Mouse (Mus musculus) adrenal gland, adult (tissue): ENCODE data around the gene Clmn.
A peak's percentile ranks its signal among the peaks of the same experiment; 100 is the strongest.

Source experiments
- DNase-seq, 2 experiments: peaks; one replicate each; pipeline ENCODE4 v3.0.0; 2022 to 2023; ENCODE audit warnings: low spot score in 1 of 2; ENCODE audit not compliant: inconsistent age in 2 of 2

The Clmn gene

DNA sequence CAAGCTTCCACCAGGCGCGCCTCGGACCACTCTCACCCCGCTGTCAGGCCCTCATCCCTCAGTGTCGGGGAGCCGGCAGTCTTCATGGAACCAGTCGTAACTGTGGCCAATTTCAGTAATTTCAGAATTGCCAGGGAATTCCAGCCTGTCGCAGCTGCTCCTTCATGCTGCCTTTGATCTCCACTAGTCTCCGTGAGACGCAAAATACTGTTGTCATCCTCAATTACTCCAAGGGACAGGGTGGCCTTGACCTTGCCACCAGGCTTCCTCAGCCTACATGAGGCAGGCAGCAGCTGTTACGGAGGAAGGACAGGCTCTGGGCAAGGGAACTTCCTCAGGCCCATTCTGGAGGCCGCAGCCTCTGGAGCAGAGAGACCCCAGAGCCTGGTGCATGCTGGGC lies 15.5 kb upstream of the Clmn start:
- DNase-seq = peak; percentile 56 to 74

DNA sequence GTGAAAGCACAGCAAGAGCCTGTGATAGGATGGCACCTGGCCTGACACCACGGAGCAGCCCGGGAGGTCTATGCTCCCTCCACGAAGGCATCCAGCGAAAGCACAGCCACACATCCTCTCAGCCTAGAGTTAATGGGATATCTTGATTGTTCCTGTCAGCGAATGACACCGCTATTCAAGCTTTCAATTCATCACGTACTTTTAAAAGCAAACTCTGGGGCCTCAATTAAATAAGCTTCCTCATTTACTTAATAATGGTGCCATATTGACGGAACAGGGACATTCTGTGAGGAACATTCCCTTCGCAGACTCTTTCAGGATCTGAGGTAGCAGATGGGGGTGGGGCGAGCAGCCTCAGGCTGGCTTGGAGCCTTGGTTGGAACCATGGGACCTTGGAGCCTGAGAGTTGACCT lies 14.7 kb upstream of the Clmn start:
- DNase-seq = peak; percentile 22 to 46

DNA sequence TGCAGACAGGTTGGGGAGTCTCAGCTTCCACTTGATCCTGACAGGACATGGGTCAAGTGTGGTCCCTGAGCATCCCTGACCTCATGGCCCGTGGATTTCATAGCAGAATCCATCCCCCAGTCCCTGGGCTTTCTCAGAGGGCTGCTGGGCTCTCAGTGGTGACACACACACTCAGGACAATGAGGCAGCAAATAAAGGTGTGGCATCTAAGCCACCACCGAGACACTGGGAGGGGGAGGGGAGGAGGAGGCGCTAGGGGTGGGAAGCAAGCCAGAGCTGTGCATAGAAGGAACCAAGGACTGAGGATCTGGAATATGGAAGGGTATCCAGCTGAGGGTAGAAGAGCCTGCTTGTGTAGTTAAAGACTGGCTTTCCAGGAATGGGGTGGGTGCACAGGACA lies 11.2 kb upstream of the Clmn start:
- DNase-seq = no peak

DNA sequence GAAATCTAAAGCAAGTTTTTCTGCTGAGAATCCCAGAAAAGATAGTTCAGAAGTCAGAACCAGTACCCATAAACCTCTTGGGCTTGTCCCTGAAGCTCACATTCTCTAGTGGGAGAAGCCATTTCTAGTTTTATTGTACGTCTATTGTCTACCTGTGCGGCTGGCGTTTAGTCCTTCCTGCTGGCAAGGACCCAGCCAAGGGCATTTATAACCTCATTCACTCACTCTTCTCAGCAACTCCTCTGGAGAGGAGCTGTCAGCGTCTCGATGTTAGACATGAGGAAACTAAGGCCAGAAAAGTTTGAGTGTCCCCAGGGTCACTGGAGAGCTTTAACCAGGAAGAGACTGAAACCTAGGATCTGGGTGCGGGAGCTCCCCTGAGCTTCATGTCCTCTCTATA lies 7.1 kb upstream of the Clmn start:
- no peak for DNase-seq

DNA sequence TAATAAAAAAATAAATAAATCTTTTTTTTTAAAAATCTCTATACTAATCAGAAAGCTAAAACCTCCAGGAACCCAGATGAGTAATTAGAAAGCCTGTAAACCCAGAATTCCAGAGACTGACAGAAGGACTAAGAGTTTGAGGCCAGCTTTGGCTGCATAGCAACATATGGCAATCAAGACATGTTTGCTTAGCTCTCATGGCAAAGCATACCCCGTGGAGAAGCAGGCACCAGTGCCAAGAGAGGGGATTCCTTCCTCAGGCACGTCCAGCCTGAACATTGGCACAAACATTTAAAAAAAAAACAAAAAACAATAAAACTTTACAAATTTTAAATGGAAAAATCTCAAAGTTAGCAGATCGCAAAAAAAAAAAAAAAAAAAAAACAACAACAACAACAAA lies 4.9 kb upstream of the Clmn start:
- DNase-seq = no peak

DNA sequence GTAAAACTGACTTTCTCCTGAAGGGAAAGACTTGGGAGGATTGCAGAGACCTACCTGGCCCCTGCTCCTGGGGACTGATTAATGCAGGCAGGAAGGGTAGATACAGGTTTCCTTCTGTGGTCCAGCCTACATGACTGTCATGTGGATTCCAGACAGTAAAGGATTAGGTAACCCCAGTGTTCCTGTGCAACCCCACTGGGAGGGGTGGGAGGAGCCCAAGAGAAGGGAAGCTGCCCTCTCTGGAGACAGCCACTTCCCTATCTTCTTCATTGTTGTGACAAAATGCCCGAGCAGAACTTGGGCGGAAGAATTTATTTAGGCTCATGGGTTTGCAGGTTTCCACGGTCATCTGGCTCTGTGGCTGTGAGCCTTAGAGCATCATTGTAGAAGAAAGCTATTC lies 3.6 kb upstream of the Clmn start:
- no peak for DNase-seq

DNA sequence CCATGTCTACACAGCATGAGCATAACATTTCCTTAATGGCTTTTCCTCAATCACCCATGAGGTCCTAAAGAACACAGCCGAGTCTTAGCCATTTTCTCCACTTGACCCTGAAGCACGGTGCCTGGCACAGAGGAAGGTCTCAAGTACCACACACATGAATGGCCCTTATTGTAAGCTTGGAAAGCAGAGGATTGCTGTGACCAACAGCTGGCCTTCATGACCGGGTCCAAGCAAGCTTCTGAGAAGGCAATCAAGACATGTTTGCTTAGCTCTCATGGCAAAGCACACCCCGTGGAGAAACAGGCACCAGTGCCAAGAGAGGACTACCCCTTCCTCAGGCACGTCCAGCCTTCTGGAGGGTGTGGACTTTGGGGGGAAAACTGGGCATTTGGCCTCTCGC lies 3.0 kb upstream of the Clmn start:
- no peak for DNase-seq

DNA sequence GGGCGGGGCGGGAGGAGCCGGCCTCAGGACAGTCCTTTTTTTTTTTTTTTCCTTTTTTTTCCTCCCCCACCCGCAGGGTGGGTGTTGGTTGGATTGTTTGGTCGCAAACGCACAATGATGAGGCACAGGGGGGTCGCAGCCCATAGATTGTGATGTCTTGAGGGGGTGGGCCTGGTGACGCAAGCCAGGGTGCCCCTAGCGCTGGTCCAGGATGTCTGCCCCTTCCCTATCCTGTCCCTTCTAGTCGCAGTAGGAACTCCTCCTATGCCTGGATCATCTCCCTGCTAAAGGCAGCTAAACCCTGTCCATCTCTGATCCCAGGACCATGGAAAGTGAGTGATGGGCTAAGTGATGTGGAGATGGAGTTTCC lies 275 bp upstream of the Clmn start:
- DNase-seq = peak in 1 of 2 experiments; percentile 46

DNA sequence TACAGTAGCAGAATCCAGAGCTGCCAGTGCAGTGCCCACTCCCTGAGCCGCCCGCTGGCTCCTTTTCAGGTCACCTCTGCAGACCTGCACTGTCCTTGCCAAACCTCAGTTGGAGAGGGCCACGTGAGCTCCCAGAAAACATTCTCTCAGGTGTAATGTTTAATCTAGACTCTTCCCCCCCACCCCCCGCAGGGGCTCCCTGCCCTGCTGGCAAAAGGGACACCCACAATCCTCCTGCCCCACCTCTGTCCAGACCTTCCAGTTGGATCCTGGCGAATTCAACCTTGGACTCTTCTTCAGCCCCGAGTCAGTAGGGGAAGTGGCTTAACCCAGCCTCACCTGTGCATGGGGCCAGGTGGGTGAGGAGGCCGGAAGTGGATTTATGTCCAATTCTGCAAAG lies 1.2 kb downstream of the Clmn start:
- no peak for DNase-seq

DNA sequence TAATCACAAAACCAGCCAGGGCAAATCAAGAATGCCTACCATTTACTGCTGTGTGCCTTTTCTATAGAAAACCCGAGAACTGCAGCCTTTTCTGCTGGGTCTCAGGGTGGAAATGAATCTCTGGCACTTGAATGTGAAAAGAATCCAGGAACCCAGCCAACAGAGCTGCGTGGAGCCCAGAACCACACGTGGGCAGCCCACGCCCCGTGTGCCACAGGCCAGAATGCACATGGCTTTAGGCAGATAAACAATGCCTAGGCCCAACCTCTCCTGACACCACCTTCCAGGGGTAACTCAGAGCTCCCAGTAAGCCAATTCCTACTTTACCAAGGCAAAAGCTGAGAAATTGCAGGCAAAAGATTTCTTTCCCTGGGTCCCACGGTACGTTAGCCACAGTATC lies 5.7 kb downstream of the Clmn start:
- no peak for DNase-seq

DNA sequence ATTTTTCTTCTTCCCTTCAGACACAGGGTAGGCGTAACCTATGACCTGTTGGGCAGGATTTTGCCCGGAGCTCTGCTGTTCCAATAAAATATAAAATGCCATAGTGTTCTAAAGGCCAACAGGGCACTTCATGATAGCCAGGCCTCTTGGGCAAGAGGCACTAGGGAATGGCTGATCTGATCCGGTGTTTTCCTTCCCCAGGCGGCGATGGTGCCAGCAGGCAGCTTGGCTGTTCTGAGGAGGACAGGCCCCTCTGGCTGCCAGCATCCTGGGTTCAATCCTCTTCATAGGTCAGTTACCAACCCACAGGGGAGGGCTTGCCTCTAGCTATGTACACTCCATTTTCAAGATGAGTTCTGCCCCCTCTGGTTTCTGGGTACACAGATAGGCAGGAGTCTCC lies 6.1 kb downstream of the Clmn start:
- no peak for DNase-seq

DNA sequence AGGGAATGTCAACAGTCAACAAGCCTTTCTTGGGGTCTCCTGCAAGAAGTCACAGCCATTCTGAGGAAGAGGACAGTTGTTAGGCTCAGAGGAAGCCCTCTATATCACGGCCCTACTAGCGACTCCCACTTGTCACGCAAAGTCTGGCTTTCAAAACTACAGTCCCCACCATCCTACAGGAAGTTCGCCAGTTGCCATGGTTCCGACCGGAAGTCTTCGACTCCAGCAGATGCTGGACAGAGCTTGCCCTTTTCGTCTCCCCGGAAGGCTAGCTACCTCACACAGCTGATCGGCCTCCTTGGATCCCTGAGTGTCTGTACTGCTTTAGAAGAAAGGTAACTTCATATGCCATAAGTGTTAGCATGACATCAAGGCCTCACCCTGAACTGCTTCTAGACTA lies 7.3 kb downstream of the Clmn start:
- no peak for DNase-seq

DNA sequence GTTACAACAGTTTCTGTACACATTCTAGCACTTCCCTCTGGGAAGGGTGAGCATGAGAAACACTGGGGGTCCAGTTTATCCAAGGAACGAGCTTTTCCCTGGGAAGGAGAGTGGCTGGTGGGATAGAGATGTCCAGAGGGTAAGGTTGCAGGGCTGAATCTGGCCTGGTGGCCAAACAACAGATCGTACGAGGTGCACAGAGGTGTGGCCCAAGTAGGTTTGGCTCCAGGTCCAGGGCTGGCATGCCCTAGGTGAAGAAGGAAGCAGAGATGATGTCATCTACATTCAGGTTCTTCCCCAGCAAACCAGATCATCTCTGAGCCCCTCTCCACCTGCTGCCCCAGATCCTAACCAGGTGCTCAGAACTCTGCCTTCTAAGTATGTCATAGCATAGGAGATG lies 8.3 kb downstream of the Clmn start:
- DNase-seq = no peak

DNA sequence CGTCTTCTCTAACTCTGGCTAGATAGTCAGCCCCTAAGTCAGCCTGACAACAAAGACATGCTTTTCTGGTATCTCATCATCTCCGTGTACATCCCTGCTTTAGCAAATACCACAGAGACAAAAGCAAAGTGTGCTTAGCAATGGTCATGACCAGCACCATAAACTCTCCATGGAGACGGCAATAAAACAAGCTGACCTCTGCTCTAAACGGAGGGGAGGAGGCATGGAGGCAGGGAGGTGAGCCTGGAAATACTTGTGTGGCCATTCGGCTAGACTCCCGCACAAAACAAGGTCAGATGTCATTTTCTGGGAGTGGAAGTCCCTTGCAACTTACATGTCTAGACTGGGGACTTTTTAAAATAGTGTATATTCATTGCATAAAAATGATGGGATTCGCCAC lies 9.3 kb downstream of the Clmn start:
- no peak for DNase-seq

DNA sequence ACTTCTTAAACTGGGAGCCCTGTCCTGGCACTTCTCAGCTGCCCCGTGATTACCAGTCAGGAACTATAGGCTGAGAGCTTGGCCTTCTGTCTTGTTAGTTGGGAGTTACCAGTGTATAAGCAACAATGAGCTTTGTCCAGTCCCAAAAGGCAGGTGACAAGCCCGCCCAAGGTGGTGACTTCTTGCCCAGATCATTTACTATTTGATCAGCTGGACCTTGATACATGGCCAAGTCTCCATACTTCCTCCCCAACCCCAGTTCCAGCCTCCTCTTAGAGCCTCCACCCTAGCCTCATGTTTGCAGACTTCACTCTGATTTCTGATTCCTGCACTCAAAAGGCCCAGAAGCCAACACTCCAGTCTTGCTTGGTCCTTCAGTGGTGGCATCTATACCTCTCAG lies 10.1 kb downstream of the Clmn start:
- no peak for DNase-seq

DNA sequence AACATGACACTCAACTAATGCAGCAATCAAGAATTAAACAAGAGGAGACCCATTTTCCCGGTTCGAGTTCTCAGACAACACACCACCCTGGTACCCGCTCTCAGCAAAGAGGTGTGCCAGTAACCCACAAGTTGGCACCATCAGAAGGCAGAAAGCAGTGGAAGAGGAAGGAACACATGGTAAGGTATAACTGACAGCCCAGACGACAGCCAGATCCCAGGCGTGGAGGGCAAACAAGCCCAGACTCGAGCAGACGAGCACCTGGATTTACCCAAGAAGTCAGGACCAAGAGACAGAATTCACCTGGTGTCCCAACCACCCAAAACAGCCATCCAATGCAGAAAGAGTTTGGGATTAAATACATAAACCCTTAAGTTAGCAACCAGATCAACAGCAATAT lies 11.5 kb downstream of the Clmn start:
- no peak for DNase-seq

DNA sequence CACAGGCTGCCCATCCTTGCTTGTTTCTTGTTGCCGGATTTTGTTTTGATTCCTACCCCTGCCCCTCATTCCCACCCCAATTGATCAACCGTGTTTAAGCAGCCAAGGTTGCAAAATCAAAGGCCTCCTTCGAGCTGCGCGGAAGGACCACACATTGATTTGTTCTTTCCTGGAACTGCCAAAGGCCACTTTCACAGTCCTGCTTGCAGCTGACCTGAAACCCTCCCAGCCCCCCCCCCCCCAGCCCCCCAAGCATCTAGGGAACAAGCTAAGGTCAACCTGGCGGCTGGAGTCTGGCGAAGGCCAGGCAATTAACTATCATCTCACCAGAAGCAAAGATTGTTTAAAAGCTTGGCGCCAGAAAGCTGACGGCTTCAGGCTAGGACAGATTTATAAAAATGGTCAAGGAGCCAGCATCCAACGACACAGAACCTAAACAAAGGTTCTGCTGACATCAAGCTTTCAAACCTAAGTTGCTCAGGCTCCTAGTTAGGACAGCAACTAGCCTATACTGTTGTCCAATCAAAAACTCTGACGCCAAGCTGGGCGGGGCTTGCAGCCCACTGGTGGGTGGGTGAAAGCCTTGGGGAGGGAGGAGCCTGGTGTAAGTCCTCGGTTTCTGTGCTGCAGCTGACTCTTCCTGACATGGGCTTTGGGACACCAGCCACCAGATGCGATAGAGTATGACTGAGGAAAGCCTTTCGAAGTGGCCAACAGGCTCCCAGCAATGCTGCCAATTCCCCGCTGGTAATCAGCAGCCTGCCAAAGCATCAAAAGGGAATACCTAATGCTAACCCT lies 13.0 kb downstream of the Clmn start:
- peak; percentile 61 to 81 for DNase-seq

DNA sequence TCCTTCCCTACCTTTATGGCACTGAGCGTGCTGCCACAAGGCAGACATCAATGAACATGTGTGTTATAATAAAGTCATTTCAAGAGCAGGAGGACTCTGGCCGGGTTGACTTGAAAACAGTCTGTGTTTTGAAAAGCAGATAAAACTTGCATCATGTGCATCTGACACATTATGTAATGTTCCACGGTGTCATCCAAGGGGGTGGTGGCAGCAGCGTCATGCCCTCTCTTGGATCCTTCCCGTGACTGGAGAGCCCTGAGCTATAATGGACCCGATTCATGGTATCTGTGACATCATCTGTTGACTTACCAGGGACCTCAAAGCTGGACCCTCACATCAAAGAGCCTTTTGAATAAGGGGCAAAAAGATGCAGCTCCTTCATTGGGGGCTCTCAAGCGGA lies 14.8 kb downstream of the Clmn start:
- DNase-seq = no peak

DNA sequence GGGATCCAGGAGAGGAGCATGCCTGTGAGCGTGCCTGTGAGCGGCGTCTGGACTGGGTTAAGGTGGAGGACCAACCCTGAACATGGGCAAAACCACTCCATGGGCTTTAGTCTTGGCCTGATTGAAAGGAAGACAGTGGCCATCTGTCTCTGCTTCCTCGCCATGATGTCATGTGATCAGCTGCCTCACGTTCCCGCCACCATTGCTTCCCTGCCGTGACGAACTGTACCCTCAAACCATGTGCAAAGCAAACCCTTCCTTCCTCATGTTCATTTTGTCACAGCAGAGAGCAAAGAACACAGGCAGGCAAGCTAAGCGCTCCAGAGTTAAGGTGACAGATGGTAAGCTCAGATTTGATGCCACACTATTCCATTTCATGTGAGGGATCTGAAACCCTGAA lies 16.2 kb downstream of the Clmn start:
- no peak for DNase-seq

DNA sequence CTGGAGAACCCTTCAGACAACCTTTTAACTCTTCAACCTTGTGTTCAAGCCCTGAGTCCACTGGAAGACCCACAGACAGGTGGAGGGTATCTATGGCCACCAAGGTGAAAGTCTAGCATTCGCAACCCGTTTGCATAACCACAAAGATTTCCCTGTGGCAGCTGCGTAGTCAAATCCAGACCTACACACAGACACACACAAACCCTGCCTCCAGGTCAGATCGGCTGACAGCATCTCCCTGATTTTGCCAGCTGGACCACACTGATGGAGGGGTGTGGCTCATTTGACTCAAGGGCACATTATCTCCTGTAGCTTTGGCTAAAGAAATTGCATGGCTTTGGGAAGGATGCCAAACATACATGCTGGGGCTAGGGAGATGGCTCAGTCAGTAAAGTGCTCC lies 17.6 kb downstream of the Clmn start:
- no peak for DNase-seq

DNA sequence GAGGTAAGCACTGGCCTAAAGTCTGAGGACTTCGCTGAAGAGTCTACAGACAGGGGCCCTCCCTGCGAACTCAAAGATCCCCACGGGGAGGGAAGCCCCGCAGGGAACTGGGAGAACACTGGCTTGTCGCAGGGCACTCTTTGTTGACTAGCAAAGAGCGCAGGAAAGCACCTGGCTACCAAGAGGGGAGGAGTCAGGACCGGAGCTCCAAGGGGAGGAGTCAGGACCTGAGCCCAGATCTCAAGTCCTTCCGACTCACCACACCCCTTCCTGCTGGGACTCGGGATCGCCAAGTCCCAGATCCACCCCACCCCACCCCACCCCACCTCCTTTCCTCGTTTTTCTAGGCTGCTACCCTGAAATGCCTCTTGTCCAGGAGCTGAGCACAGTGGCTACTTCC lies 19.2 kb downstream of the Clmn start:
- DNase-seq = no peak

DNA sequence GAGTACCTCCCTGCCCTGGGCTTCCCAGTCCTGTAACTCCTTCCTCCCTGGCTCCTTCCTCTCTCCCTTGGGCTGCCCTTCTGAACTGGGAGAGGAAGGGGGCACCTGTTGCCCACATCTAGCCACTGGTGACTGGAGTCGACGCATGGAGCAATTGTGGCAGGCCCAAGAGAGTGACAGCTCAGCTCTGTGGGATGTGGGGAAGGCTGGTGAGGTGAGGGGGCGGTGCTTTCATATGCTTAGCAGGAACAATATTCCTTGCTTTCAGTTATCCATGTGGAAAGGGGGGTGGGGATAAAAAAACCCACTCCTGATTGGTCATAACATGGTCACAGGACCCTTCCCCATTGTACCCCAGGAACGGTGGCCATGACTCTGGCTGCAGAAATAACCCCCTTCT lies 19.9 kb downstream of the Clmn start:
- DNase-seq = no peak

DNA sequence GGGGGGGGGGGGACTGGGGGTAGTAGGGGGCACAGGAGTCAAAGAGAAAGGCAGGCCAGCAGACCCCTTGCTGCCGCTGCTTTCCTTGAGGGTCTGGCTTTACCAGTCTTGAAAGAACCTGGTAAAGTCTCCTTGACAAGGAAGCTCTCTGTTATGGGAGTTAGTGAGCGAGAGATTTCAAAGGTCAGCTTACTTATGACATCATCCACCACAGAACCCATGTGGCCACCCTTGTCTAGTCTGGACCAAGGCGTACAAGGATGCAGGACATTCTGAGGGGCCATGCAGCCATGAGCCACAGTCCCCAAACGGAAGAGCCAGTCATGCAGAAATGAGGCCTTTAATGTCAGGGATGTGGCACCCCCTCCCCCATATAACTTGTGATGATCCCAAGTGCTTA lies 20.6 kb downstream of the Clmn start:
- no peak for DNase-seq

DNA sequence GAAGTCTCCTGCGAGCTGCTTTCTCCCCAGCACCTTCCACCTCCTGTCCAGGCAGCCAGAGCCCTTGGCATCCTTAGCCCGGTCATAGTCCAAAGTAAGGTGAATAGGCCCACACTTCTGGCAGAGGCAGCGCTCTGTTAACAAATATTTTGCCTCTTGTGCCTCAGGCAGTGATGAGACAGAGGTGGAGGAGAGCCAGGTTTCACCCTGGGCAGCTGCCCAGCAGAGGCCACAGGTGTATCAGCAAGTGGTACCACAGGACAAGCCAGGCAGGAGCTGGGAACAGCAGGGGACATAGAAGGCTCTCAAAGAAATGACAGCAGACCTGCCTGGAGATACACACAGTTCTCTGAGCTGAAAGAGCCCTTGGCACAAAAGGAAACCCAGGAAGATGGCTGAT lies 23.6 kb downstream of the Clmn start:
- DNase-seq = no peak
